Mouse (Mus musculus) neural tube, embryonic 13.5 days (tissue): Measurements from ENCODE around the gene Arhgap31. TPM values are rescaled to one million over a fixed set of nuclear protein-coding genes. Genes with fewer than 3 reads are reported as not detected.

Experiments
- ATAC-seq: fragments of 200-750 bp; cut with Nextera tagmentation; 2 replicates; pipeline ENCODE4 v1.8.0; 2017; ENCODE audit warnings: low read depth, mild to moderate bottlenecking, moderate TSS enrichment, moderate library complexity
- H3K27ac ChIP-seq: fragments of 300-500 bp; sonication (generic); replicated peaks from 2 replicates; pipeline ENCODE4 v1.5.1; 2015; ENCODE audit warnings: moderate library complexity, mild to moderate bottlenecking, inconsistent platforms
- H3K27me3 ChIP-seq: fragments of 300-500 bp; sonication (generic); 2 replicates; pipeline ENCODE4 v1.6.1; 2015; ENCODE audit warnings: mild to moderate bottlenecking, inconsistent platforms
- H3K36me3 ChIP-seq: fragments of 300-500 bp; sonication (generic); 2 replicates; pipeline ENCODE4 v1.6.1; 2015; ENCODE audit warnings: mild to moderate bottlenecking, inconsistent platforms
- H3K4me1 ChIP-seq: fragments of 300-500 bp; sonication (generic); replicated peaks from 2 replicates; pipeline ENCODE4 v1.6.1; 2015; ENCODE audit warnings: inconsistent platforms
- H3K4me2 ChIP-seq: fragments of 300-500 bp; sonication (generic); 2 replicates; pipeline ENCODE4 v1.6.1; 2015; ENCODE audit warnings: inconsistent platforms, mild to moderate bottlenecking, moderate library complexity
- H3K4me3 ChIP-seq: fragments of 300-500 bp; sonication (generic); 2 replicates; pipeline ENCODE4 v1.5.1; 2015; ENCODE audit warnings: mild to moderate bottlenecking, inconsistent platforms
- H3K9ac ChIP-seq: fragments of 300-500 bp; sonication (generic); 2 replicates; pipeline ENCODE4 v1.6.1; 2015; ENCODE audit warnings: moderate library complexity, mild to moderate bottlenecking, inconsistent platforms
- H3K9me3 ChIP-seq: fragments of 300-500 bp; sonication (generic); 2 replicates; pipeline ENCODE4 v1.6.1; 2016; ENCODE audit warnings: inconsistent platforms
- WGBS: fragments of 180-500 bp; shearing (Covaris S2); methylation state at CpG from one replicate; pipeline ENCODE4 v1.1.7; 2015; 5-methylcytosine and 5-hydroxymethylcytosine counted together
- polyA plus RNA-seq: library from polyadenylated mRNA; unstranded; fragments of >200 nt; fragmentation: Nextera tagmentation; extraction: Ambion mirVana; gene quantifications from 2 replicates; pipeline ENCODE4 v1.2.1, GENCODE M21; 2015

Gene Arhgap31
- polyA plus RNA-seq, 1 experiment from 2014 or later, result 5.8 TPM

DNA sequence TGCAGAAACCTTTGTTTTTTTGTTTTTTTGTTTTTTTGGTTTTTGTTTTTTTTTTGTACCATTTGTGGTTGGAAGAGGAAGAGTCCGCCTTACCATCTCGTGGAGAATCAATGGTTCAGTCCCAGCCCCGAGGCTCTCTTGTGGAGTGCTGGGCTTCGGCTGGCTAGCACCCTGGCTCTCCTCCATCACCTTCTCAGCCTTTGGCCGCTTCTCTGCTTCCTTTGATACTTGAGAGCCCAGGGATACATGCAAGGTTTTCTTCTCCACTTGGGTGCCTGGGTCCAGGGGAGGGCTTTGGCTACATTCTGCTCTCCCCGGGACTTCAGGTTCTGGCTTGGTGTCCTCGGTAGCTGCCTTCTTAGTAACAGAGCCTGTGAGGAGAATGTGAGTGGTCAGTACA lies 106.6 kb downstream of the Arhgap31 start:
- no peak overlapping the region for H3K4me2 ChIP-seq
- ATAC-seq, result no peak
- 91% methylated on average over 7 of the region's 7 CpGs for WGBS
- no peaks in the 10 kb centered on the region for H3K27me3 ChIP-seq
- H3K4me3 ChIP-seq, result no peak overlapping the region
- H3K9me3 ChIP-seq, result 0 out of 2 replicates have a peak, but pooled peaks cover 4% of the 10 kb centered on the region
- no peaks in the 10 kb centered on the region for H3K4me1 ChIP-seq
- no peak overlapping the region for H3K9ac ChIP-seq
- no peak overlapping the region for H3K27ac ChIP-seq
- H3K36me3 ChIP-seq, result peaks cover 18% of the 10 kb centered on the region

- Histone ChIP-seq H3K4me3 (no peak overlapping the region), H3K4me1 (no peaks in the 10 kb centered on the region), H3K9me3 (no peaks in the 10 kb centered on the region), H3K27me3 (no peaks in the 10 kb centered on the region), H3K9ac (no peak overlapping the region), H3K27ac (no peak overlapping the region), H3K36me3 (peaks cover 9% of the 10 kb centered on the region), H3K4me2 (no peak overlapping the region)
- peak; percentile 50; the same call in 1 of the 2 replicates for ATAC-seq
- 47% methylated on average over 11 of the region's 11 CpGs for WGBS
These were observed 109.9 kb downstream of the Arhgap31 start for GRCm38 (mm10) chr16:38602989-38603804.

- WGBS, result 66% methylated on average over 11 of the region's 11 CpGs
- no peak overlapping the region for H3K4me2 ChIP-seq
- peaks cover 20% of the 10 kb centered on the region for H3K36me3 ChIP-seq
- no peak for ATAC-seq
- no peaks in the 10 kb centered on the region for H3K27me3 ChIP-seq
- H3K9ac ChIP-seq, result no peak overlapping the region
- H3K4me1 ChIP-seq, result no peaks in the 10 kb centered on the region
- no peak overlapping the region for H3K4me3 ChIP-seq
- H3K27ac ChIP-seq, result no peak overlapping the region
- H3K9me3 ChIP-seq, result no peaks in the 10 kb centered on the region
These were observed 113.9 kb downstream of the Arhgap31 start for GRCm38 (mm10) chr16:38598986-38599680.

GRCm38 (mm10) chr16:38596651-38597050 lies 116.4 kb downstream of the Arhgap31 start:
- ATAC-seq, result no peak
- peaks cover 40% of the 10 kb centered on the region for H3K36me3 ChIP-seq
- WGBS, result 92% methylated on average over 2 of the region's 2 CpGs
- H3K4me2 ChIP-seq, result no peak overlapping the region
- H3K27me3 ChIP-seq, result no peaks in the 10 kb centered on the region
- no peaks in the 10 kb centered on the region for H3K4me1 ChIP-seq
- no peaks in the 10 kb centered on the region for H3K9me3 ChIP-seq
- H3K4me3 ChIP-seq, result no peak overlapping the region
- no peak overlapping the region for H3K27ac ChIP-seq
- no peak overlapping the region for H3K9ac ChIP-seq

- ATAC-seq, result no peak
- no peaks in the 10 kb centered on the region for H3K9me3 ChIP-seq
- WGBS, result 90% methylated on average over 2 of the region's 2 CpGs
These were observed 117.0 kb downstream of the Arhgap31 start for GRCm38 (mm10) chr16:38596099-38596498.

DNA sequence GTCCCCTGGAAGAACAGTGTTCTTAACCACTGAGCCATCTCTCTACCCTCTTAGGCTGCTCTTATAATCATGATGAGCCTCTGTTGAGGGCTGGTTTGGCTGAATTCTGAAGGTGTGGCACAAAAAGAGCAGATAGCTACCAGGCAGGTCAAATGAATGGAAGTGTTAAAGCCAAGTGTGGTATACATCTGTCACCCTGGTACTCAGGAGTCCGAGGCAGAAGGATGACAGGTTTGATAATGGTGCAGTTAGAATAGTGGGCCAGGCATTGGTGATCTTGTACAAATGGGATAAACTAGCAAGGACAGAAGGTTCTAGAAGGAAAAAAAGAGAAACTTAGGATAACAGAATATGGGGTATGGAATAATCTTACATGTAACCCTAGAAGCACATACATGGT lies 118.6 kb downstream of the Arhgap31 start:
- WGBS, result 98% methylated on average over 1 of the region's 1 CpGs
- H3K27me3 ChIP-seq, result no peaks in the 10 kb centered on the region
- no peak overlapping the region for H3K4me3 ChIP-seq
- H3K4me1 ChIP-seq, result no peaks in the 10 kb centered on the region
- no peaks in the 10 kb centered on the region for H3K9me3 ChIP-seq
- H3K4me2 ChIP-seq, result no peak overlapping the region
- H3K9ac ChIP-seq, result no peak overlapping the region
- peaks cover 51% of the 10 kb centered on the region for H3K36me3 ChIP-seq
- no peak overlapping the region for H3K27ac ChIP-seq
- no peak for ATAC-seq

More at GRCm38 (mm10) chr16:38596099-38596498, 117.0 kb downstream of the Arhgap31 start:
- Histone ChIP-seq H3K9ac (no peak overlapping the region), H3K27me3 (no peaks in the 10 kb centered on the region), H3K4me3 (no peak overlapping the region), H3K36me3 (peaks cover 40% of the 10 kb centered on the region), H3K27ac (no peak overlapping the region), H3K4me2 (no peak overlapping the region), H3K4me1 (no peaks in the 10 kb centered on the region)

DNA sequence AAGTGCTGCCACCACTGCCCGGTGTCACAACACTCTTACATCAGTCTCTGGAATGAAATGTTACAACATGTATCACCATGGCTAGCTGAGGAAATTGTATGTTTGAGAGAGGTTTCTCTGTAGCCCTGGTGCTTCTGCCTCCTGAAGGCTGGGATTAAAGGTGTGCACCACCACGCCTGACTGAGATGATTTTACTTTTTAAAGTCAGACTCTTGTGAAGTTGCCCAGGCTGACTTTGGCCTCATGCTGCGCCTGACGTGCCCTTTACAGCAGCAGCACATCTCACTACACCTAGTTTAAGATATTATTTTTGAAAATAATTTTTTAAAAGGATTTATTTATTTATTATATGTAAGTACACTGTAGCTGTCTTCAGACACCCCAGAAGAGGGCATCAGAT lies 120.1 kb downstream of the Arhgap31 start:
- H3K4me2 ChIP-seq, result no peak overlapping the region
- H3K27me3 ChIP-seq, result no peaks in the 10 kb centered on the region
- no peaks in the 10 kb centered on the region for H3K9me3 ChIP-seq
- H3K9ac ChIP-seq, result no peak overlapping the region
- WGBS, result 94% methylated on average over 4 of the region's 4 CpGs
- no peak for ATAC-seq
- no peak overlapping the region for H3K27ac ChIP-seq
- peaks cover 66% of the 10 kb centered on the region for H3K36me3 ChIP-seq
- no peaks in the 10 kb centered on the region for H3K4me1 ChIP-seq
- H3K4me3 ChIP-seq, result no peak overlapping the region

- 83% methylated on average over 12 of the region's 12 CpGs for WGBS
- Histone ChIP-seq H3K9me3 (no peaks in the 10 kb centered on the region), H3K27me3 (no peaks in the 10 kb centered on the region), H3K4me1 (no peaks in the 10 kb centered on the region), H3K4me3 (no peak overlapping the region), H3K27ac (0 out of 2 replicates have a peak overlapping the region, but pooled peaks have one; percentile 3), H3K9ac (no peak overlapping the region), H3K4me2 (no peak overlapping the region), H3K36me3 (peaks cover 74% of the 10 kb centered on the region)
- ATAC-seq, result no peak
These were observed 120.9 kb downstream of the Arhgap31 start for GRCm38 (mm10) chr16:38592026-38592678.

DNA sequence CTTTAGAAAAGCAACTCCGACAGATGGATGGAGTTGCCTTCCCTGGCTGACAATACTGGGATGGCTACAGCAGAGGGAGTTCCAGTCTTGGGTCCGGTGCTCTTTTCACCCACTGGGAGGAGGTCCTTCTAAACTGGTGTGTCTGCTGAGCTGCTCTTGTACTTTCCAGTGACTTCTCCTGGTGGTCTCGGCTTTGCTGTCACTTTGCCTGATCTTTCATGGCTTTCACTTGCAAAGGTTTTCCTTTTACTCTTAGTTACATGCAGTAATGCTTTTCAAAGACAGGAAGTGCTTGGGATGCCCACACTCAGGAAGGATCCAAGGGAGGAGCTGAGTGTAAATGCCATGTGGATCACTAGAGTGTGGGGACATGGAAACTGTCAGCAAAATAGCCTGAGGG lies 121.6 kb downstream of the Arhgap31 start:
- H3K4me2 ChIP-seq, result no peak overlapping the region
- H3K36me3 ChIP-seq, result peaks cover 79% of the 10 kb centered on the region
- no peak overlapping the region for H3K27ac ChIP-seq
- H3K4me3 ChIP-seq, result no peak overlapping the region
- no peaks in the 10 kb centered on the region for H3K4me1 ChIP-seq
- no peak for ATAC-seq
- no peaks in the 10 kb centered on the region for H3K9me3 ChIP-seq
- 78% methylated on average over 3 of the region's 3 CpGs for WGBS
- no peaks in the 10 kb centered on the region for H3K27me3 ChIP-seq
- no peak overlapping the region for H3K9ac ChIP-seq

DNA sequence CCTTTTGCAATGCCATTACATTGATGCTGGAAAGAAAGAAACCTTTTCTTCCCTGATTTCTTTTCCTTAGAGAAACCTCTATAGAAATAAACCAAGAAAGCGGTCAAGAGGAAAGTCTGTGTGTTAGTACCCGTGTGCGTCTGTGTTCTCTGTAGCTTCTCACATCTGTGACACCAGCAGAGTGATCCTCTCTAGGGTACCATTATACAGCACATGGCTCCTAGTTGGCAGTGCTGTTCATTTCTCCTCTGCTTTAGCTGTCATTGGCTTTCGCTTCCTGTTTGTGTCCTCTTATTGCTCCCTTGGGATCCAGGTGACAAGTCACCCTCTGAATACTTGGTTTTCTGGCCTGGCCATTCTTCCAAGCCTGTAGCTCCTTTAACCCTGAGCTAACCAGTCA lies 125.5 kb downstream of the Arhgap31 start:
- 63% methylated on average over 4 of the region's 4 CpGs for WGBS

GRCm38 (mm10) chr16:38587163-38587562 lies 125.9 kb downstream of the Arhgap31 start:
- H3K4me3 ChIP-seq, result no peak overlapping the region
- no peaks in the 10 kb centered on the region for H3K4me1 ChIP-seq
- H3K9me3 ChIP-seq, result no peaks in the 10 kb centered on the region
- 91% methylated on average over 5 of the region's 5 CpGs for WGBS
- ATAC-seq, result no peak
- no peak overlapping the region for H3K9ac ChIP-seq
- H3K36me3 ChIP-seq, result peaks cover 90% of the 10 kb centered on the region
- no peaks in the 10 kb centered on the region for H3K27me3 ChIP-seq
- no peak overlapping the region for H3K27ac ChIP-seq
- H3K4me2 ChIP-seq, result no peak overlapping the region

More for the DNA sequence above, 125.5 kb downstream of the Arhgap31 start:
- no peak for ATAC-seq
- H3K4me1 ChIP-seq, result no peaks in the 10 kb centered on the region
- no peaks in the 10 kb centered on the region for H3K27me3 ChIP-seq
- no peaks in the 10 kb centered on the region for H3K9me3 ChIP-seq
- no peak overlapping the region for H3K9ac ChIP-seq
- H3K27ac ChIP-seq, result no peak overlapping the region
- H3K4me3 ChIP-seq, result no peak overlapping the region
- no peak overlapping the region for H3K4me2 ChIP-seq
- H3K36me3 ChIP-seq, result peaks cover 90% of the 10 kb centered on the region

DNA sequence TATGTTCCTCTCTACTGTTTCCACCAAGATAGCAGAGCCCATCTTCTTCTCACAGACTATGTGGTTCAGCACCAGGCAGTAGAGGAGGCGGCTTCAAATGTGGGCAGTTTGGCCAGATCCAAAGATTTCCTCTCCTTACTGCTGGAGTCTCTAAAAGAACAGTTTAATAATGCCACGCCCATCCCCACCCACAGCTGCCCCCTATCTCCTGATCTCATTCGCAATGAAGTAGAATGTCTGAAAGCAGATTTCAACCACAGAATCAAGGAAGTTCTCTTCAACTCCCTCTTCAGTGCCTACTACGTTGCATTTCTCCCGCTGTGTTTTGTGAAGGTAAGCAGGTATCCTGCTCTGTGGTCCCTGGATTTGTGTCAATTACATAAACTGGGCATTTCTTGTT lies 127.9 kb downstream of the Arhgap31 start:
- Histone ChIP-seq H3K4me2 (no peak overlapping the region), H3K27me3 (no peaks in the 10 kb centered on the region), H3K9ac (no peak overlapping the region), H3K4me3 (no peak overlapping the region), H3K36me3 (peaks cover 89% of the 10 kb centered on the region), H3K27ac (no peak overlapping the region), H3K4me1 (no peaks in the 10 kb centered on the region), H3K9me3 (no peaks in the 10 kb centered on the region)
- WGBS, result 92% methylated on average over 5 of the region's 5 CpGs
- no peak for ATAC-seq
